Mouse (Mus musculus): ENCODE data around the gene Snrpa1.

The Snrpa1 gene

DNA sequence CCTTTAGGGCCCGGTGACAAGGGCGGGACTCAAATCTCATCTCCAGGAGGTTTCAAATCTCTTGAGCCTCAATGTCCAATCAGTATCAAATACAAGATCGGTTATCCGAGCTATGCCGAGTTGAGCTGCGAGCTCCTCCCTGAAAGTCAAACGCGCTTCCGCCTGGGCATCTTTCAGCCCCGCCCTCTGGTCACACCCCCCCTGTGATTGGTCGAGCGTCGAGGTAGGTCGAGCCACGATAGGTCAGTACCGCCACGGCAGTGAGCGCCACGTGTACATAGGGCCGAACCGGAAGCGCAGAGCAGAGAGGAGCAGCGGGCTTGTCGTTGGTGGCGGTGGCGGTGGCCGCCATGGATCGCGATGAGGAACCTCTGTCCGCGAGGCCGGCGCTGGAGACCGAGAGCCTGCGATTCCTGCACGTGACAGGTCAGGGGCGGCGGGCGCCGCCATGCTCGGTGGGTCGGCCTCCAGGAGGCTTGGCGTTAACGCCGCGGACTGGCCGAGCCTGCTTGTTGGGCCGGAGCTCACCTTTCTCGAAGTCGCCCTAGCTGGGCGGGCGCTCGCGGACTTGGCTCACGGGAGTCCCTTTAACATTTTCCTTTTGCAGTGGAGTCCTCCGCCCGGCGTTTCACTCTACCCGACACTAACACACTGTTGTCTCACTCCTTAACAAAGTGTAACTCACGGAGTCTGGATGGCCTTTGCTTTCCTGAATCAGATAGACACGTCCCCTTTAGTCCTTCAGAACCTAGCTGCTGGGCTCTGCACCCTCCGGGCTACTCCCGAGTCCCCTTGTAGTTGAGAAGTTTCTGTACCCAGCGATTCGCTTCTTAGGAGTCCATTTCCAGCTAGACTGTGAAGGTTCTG lies 20.8 kb downstream of the Snrpa1 start, which contains the start of gene Selenos:
Gene Selenos (plus strand): TSS at position 286 of the 867 bp plus-strand sequence.
- DNase-seq (ENCODE audit: low spot score): peak; percentile 90

DNA sequence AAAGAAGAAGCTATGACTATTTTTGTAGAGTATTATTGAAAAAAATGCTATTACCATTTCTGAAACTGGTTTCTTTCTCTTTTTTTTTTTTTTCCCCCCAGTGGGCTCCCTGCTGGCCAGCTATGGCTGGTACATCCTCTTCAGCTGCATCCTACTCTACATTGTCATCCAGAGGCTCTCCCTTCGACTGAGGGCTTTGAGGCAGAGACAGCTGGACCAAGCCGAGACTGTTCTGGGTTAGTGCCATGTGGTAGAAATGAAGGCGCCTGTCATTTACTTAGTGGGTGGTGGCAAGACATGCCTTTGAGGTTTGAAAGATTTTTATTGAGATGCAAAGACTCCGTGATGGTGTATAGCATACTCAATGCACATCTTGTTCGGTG lies 21.4 kb downstream of the Snrpa1 start:
- no peak for DNase-seq (ENCODE audit: low spot score)

DNA sequence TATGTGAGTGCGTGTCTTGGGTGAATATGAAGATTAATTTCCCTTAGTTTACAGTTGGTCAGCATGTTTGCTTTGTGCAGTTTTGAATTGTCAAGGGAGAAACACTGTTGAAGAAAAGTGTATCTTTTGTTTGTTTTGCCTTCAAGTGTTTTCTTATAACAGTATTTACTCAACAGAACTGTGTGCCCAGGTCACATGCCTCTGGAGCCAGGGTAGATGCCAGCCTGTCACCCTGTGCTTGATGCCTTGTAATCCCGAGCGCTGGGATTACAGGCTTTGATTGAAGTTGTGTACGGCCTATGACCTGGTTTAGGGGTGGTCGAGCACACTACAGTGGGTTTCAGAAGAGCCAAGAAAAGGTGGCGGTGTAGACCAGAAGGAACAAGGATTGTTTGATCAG lies 25.0 kb downstream of the Snrpa1 start:
- no peak for DNase-seq (ENCODE audit: low spot score)

DNA sequence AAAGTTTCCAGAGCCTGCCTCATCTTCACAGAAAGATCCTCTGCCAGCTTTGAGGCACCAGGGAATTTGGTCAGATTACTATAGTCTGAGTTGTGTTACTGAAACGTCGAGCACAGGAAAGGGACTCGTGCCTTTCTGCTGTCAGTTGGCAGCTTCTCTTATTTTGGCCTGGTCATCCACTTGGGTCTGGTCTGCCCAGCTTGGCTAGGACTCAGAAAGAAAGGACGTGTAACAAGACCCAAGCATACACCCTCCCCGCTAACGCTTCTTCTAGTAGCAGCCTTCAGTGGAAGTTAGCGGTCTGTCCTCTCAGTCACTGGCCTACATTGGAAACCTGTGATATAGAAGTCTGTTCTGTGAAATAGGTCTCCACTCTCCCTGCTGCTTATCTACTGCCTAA lies 25.7 kb downstream of the Snrpa1 start:
- DNase-seq (ENCODE audit: low spot score): no peak

DNA sequence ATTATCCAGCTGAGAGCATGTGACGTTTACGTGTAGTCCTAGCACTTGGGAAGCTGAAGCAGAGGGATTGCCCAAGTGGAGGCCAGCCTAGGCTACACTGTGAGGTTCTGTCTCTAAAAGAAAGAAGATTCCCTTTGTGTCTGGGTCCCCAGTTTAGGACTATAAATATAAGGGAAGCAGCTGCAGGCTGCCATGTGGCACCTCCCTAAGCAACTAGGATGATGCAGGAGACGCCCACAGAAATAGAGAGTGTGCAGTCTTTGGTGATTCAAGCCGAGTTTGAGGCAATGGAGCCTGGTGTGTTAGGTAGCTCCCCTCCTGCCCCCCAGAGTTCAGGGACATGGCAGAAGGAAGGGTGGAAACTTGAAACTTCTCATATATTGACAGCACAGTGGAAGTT lies 28.8 kb downstream of the Snrpa1 start:
- no peak for DNase-seq (ENCODE audit: low spot score)

DNA sequence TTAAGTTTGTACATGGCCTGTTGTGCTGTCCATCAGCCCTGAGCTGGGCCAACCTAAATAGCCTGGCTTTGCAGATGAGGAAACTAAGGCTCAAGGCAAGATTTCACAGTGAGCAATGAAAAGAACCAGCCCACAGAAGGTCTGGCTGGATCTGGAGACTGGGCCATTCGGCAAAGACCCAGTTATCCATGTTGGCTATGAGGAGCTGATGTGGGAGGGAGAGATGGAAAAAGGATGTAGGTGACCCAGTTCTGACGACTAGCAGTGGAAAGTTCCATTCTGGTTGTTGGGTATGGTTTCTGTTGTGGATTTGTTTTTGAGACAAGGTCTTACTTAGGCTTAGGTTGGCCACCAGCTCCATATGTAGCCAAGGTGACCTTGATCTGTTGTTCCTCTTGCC lies 29.3 kb downstream of the Snrpa1 start:
- no peak for DNase-seq (ENCODE audit: low spot score)

DNA sequence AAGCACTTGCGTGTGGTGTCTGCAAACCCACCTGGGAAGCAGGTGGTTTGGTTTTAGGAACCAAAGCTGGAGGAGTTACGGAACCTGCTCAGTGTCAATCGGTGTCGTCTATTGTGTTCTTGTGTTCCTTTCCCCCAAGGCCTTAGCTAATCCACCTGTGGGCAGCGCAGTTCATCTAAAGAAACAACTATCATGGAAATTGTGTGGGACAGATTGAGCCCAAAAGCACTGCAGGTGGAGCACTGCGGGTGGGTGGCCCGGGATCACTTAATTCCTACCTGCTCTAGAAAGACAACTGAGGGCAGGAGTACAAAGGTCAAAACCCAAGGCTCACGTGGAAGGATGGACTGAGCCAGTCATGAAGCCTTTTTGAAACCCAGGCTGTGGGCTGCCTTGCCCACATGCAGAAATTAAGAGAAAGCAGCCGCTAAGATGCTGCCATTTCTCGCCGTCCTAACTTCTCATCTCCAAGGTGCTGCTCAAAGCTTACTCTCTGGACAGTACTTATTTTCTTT lies 31.9 kb downstream of the Snrpa1 start:
- DNase-seq (ENCODE audit: low spot score): no peak

DNA sequence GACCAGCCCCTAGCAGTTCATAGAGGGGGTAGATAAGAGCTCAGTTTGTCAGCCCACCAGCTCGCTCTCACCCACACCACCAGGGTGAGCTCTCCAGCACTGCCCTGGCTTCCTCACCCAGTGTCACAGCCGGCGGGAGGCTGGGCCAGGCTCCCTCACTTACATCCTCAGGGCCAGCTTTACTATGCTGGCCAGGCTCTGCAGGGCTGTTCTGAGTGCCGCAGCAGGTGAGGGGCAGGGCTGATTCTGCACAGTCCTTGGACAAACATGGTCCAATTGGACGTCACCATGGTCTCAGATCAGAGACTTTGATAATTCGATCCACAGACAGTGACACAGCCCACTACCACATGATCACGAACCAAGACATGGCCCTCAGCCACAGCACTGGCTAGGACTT lies 32.8 kb downstream of the Snrpa1 start:
- DNase-seq (ENCODE audit: low spot score): no peak

DNA sequence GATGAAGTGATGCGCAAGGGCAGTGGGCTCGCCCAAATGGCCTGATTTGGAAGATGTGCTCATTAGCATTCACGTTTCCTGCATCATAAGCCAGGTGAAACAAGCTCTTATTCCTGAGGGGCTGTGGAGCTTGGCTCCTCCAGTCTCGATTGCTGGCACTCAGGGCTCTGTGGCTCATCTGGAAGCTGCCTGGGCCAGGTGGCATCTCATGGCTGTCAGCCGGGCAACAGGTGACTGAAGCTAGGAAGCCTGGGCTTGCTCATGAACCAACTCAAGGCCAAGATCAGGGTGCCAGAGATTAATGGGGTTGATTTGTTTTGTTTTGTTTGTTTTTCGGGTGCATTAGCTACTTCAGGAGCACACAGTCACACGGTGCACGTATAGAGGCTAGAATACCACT lies 33.9 kb downstream of the Snrpa1 start:
- no peak for DNase-seq (ENCODE audit: low spot score)

DNA sequence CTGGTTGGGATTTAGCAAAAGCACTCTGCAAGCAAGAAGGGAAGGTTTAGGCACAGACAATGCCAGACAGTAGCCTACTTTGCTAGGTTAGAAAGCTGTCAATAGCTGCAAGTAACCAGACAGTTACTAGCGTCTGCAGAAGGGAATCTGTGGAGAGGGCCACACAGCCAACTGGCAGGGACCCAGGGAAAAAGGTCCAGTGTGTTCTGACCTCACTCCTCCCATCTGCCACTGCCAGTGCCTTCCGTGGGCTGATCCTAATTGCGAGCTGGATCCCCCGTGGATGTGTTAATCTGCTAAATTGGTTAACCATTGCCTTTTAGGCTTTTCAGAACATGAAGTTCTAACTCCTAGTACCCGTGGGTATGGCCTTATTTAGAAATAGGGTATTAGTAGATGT lies 35.3 kb downstream of the Snrpa1 start:
- no peak for DNase-seq (ENCODE audit: low spot score)

DNA sequence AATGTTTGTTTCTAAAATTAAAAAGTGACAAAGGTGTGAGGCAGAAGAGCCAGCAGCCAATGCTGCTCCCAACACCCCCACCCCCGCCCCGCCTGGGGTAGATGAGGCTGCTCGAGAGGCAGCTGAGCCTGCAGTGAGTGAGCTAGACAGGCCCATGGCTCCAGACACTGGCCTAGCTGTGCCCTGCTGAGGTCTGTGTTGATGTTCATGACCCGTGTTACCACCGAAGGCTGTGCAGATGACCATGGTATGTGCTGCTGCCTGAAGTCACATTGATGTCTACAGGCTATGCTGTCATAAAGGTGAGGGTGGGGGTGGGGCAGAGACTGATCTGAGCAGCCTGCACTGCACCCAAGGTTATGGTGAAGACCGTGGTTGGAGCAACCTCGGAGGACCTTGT lies 40.0 kb downstream of the Snrpa1 start:
- DNase-seq (ENCODE audit: low spot score): no peak

DNA sequence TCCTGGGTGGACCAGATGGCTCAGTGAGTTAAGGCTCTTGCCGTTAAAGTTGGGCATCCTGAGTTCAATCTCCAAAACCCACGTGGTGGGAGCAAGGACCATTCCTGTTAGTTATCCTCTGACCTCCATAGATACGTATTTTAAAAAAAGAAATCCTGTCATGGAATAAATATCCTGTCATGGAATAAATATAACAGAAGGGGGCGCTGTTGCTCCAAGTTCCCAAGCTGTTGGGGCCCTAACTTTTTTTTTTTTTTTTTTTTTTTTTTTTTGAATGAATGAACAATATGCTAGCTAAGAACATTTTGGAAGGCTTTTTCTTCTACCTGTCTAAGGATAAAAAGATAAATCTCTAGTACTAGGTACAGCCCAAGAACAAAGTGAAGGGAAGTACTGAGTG lies 43.1 kb downstream of the Snrpa1 start:
- peak; percentile 13 for DNase-seq (ENCODE audit: low spot score)

DNA sequence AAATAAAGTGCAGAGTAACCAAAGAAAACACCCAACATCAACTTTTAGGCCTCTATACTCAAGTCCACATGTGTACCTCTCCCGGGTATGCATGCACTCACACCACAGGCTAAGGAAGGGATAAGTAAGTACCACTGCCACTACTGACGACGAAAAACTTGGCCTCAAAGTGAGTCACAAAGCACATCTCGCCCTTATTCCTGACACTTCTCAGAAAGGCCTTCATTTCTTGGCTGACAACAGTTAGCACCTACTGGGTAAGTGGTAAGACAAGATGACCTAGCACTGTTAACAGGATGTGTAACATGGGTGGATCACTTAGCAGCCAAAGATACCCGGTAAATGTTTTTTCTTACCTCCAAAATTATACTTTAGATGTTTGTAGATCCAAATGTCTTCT lies 45.7 kb downstream of the Snrpa1 start:
- DNase-seq (ENCODE audit: low spot score): no peak

DNA sequence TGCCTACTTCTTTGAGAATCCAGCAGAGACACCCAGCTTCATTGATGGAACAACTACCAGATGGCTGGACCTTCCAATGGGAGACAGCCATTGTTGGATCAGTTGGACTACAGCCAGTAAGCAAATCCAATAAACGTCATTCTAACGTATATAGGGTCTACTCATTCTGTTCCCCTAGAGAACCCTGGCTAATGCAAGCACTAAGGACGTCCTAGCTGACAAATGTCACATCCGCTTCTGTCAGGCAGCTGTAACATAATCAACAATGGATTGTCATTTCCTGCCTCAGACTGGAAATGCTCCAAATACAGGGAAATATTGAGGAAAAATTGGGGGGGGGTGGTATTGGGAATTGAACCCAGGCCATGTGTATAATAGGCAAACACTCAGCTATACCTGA lies 47.0 kb downstream of the Snrpa1 start:
- no peak for DNase-seq (ENCODE audit: low spot score)

DNA sequence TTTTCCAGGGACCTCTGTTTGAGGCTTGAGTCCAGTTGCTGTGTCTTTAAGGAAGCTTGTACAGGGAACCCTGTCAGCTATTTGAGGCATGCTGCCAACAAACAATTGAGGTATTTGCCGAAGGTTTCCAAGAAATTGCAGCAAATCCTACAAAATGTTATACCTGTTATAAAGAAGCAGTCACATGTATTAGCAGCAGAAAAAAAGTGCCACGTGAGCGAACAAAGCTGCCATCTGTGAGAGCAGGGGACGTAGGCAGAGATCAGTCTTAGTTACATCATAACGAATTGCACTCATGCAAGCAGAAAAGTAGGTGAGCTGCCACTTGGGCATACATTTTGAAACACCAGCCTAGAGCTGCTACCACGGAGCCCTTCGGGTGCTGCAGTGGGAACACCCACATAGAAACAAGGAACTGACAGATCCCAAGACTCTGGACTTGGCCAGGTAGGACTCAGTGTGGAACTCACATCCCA lies 47.8 kb downstream of the Snrpa1 start:
- DNase-seq (ENCODE audit: low spot score): no peak

DNA sequence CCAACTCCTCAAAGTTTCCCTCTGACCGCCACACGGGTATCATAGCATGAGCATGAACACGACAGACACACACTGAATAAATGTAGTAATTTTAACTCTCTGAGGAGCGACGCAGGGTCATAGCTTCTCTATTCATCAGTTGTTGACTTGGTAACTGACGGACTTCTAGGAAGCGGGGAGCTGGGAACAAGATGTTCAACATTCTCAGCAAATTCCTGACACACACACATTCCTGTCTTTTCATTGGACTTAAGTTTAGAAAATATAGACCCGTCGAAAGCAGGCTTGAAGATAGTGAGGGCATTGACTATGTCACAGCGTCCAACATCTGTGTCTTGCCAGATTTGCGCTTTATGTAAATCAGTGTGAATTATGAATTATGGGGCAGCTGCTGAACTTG lies 48.4 kb downstream of the Snrpa1 start:
- DNase-seq (ENCODE audit: low spot score): no peak

DNA sequence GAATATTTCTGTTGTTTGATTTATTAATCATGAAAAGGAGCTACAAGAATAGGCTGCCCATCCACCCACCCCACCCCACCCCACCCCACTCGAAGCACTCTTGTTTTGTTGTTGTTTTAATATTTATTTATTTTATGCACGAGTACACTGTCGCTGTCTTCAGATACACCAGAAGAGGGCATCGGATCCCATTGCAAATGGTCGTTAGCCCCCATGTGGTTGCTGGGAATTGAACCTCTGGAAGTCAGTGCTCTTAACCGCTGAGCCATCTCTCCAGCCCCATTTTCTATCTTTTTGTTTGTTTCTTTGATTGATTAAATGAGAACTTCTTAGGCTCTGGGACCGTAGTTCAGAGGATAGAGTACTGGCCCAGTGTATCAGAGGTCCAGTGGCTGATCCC lies 49.1 kb downstream of the Snrpa1 start:
- no peak for DNase-seq (ENCODE audit: low spot score)

DNA sequence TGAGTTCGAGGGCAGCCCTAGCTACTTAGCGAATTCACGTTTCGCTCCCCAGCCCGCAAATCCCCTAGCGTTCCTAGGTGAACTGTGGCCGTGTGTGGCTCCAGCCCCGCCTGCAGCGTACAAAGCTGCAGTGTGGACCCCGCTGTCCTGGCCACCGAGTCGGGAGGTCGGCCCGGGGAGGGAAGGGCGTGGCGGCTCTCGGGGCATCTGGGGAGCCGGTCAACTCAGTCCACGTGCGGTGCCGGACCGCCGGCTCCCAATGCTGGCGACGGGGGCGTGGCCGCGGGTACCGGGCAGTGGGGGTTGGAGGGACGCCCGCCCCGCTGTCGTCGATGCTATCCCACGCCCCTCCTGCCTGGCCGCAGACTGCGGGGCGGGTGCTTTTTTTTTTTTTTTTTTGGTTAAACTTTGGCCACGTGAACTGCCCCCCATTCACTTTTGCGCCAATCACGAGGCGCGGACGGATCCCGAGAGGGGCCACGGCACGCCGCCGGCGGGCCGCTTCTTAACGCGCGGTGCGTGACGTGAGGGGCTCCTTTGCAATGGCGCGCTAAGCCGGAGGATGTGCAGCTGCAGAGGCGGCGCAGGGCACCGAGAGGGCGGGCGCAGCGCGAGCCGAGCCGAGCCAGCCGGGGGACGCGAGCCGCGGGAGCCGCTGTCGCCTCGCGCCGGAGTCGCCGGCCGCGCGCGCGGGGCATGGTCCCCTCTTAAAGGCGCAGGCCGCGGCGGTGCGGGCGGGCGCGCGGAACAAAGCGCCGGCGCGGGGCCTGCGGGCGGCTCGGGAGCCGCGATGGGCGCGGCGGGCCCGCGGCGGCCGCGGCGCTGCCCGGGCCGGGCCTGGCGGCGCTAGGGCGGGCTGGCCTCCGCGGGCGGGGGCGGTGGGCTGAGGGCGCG lies 50.4 kb downstream of the Snrpa1 start, which contains the start of gene Chsy1:
Gene Chsy1 (plus strand): TSS at position 555 of the 894 bp plus-strand sequence.
- peak; percentile 83 for DNase-seq (ENCODE audit: low spot score)

DNA sequence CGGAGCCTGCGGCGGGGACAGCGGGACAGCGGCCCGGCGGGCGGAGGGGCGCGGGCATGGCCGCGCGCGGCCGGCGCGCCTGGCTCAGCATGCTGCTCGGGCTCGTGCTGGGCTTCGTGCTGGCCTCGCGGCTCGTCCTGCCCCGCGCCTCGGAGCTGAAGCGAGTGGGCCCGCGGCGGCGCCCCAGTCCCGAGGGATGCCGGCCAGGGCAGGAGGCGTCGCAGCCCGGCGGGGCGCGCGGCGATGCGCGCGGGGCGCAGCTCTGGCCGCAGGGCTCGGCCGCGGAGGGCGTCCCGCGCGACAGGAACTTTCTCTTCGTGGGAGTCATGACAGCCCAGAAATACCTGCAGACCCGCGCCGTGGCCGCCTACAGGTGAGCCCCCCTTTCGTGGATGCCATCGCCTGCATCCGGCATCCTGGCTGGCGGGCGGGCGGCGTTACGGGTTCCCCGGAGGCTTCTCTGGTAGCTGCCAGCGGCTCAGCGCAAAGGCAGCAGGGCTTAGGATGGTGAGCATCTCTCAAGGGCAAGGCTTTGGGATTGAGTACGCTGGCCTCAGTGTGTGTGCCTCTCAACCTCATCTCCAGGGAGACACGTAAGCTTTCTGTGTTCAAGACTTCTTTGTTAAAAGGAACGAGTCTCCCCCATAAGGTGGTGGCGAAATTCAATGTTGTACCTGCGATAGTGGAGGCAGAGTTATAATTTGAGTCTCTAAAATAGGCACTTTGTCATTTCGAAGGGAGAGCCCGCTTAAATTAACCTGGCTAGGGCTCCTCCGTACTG lies 51.2 kb downstream of the Snrpa1 start:
- DNase-seq (ENCODE audit: low spot score): peak; percentile 15

DNA sequence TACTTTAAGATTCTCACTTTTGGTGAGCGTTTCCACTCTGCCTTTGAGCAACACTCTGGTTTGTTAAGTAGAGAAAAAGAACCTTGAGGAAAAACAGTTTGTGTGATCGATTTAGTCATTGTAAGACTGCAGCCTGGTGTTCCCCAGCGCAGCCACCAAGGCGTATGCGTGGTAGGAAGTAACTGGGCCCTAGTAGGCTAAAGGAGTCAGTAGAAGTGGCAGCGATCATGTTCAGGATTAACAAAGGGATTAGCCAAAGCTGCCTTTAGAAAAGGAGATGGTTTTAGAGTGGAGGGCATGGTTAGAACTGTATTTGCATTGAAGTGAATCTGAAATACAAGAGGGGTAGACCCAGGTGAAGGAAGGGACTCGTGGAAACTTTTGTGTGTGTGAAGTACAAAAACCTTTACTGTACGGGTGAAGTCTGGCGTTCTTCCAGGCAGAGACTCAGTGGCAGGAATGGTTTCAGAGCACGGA lies 51.9 kb downstream of the Snrpa1 start:
- DNase-seq (ENCODE audit: low spot score): no peak

DNA sequence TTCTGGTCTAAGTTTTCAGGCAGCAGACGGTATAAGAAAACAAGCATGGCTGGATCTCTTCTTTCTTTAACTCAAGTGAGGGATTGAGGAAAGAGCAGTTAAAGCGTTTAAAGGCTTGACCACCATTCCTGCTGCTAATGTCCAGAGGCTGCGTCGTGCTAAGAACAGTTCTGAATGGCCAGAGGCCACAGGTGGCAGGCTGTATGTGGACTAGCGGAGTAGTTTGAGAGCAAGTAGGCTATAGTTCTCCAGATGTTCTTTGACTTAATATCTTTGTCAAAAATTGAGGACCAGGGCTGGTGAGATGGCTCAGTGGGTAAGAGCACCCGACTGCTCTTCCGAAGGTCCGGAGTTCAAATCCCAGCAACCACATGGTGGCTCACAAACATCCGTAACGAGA lies 52.4 kb downstream of the Snrpa1 start:
- no peak for DNase-seq (ENCODE audit: low spot score)

DNA sequence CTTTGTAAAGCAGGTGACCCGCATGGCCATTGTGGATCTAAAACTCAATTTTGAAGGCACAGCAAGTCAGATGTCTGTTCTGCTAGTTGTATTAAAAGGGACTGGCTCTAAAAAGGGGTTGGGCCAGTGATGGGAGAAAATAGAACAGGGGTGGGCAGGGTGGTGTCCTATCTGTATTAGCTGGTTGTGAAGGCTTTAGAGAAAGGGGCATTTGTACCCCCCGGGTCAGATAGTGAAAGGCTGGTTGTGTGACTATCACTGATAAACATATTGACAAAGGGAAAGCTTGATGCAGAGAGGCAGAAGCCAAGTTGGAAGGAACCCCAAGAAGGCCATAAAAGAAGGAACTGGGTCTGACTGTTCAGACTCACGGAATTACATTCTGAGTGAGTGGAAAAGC lies 54.8 kb downstream of the Snrpa1 start:
- DNase-seq (ENCODE audit: low spot score): no peak

Data from ovary, postnatal 14 days (tissue).